Mouse (Mus musculus) mammary gland, adult 2 months (tissue): Measurements from ENCODE around the gene A830031A19Rik. TPM values are rescaled to one million over a fixed set of nuclear protein-coding genes. Genes with fewer than 3 reads are reported as not detected.

ENCODE experiments used
- polyA plus RNA-seq: library from polyadenylated mRNA; depleted of rRNA; stranded (reverse); fragments of >200 nt; gene quantifications from 2 replicates; pipeline ENCODE4 v1.2.3, GENCODE M21; 2012; ENCODE audit warnings: low replicate concordance; rRNA removed

The A830031A19Rik gene
- polyA plus RNA-seq, result not detected in 2 replicates

DNA sequence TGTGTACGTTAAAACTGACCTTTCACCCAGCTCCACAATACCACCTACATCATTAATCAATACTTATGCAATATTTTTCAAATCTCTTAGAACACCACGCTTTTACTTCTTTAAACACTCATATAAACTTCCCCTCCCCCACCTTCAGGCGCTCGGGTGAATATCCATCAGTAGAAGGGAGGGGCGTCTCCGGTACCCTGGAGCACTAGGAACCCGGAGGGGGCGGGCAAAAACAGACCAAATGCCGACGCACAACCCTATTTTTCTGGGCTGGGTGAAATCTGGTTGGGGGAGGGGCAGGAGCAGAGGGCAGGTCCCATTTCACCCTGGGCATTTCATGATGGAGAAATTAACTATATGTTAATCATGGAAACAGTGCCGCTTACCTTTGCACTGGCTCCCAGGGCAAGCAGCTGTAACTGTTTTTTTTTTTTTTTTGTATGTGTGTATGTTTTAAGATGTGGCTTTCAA is at the start of gene A830031A19Rik:
Gene A830031A19Rik (minus strand): TSS at position 421 of the 471 bp plus-strand sequence.

DNA sequence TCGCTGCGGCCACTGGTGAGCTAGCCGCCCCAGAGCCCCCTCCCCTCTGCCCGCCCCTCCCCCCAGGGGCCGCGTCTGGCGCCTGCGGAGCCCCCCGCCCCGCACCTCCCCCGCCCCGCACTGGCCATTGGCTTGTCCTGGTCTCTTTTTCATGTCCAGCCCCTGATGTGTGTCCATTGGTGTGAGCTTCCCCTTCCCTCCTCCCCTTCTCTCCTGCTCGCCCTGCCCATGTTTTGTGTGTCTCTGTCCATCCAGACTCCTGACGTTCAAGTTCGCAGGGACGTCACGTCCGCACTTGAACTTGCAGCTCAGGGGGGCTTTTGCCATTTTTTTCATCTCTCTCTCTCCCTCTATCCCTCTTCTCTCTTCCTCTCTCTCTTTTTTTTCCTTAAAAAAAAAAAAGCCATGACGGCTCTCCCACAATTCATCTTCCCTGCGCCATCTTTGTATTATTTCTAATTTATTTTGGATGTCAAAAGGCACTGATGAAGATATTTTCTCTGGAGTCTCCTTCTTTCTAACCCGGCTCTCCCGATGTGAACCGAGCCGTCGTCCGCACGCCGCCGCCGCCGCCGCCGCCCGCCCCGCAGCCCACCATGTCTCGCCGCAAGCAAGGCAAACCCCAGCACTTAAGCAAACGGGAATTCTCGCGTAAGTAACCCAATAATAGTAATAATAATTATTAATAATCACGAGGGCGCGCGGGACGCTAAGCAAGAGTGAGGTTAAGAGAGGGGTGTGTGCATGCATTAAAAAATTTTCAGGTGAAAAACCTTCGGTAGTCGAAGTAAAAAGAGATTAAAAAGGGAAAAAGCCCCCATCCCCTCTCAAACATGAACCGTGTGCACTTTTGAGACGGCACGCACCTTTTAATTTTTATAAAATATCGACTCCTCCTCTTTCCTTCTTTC is 3.2 kb upstream of the A830031A19Rik start, which contains the start of gene Bcl11a:
Gene Bcl11a (plus strand): TSS at position 262 of the 911 bp plus-strand sequence.

Other genes with a start within 250 kb of the A830031A19Rik start
- gene Papolg, start 179.8 kb downstream of the A830031A19Rik start, polyA plus RNA-seq, result 2.4 and 4.7 TPM in 2 replicates
- 3.7 and 7.8 TPM in 2 replicates for gene Bcl11a, start 3.0 kb upstream of the A830031A19Rik start, polyA plus RNA-seq